Mouse (Mus musculus) heart, adult 8-10 months (tissue): ENCODE results near the gene Dbf4. TPM values are rescaled to one million over a fixed set of nuclear protein-coding genes. Genes with fewer than 3 reads are reported as not detected.

Experiments
- DNase-seq: peaks from one replicate; pipeline ENCODE4 v3.0.0; 2022; ENCODE audit warnings: low spot score
- total RNA-seq, 4 experiments: library from RNA; stranded (reverse); gene quantifications; 2 replicates each; pipeline ENCODE4 v1.2.4; 2022

Dbf4 gene
- 1 to 10 TPM in 2 of 4 experiments, under 1 TPM in 2; 0.63 to 1.3 (median 0.90) TPM for total RNA-seq

GRCm38 (mm10) chr5:8422157-8422931 lies at the start of gene Dbf4, which contains the start of gene Slc25a40:
TSS of gene Dbf4 (minus strand) at chr5:8422716.
TSS of gene Slc25a40 (plus strand) at chr5:8422850.
- peak; percentile 88 for DNase-seq

- no peak for DNase-seq
Observed at GRCm38 (mm10) chr5:8456561-8456960, 34.0 kb upstream of the Dbf4 start.

GRCm38 (mm10) chr5:8455565-8455964 lies 33.0 kb upstream of the Dbf4 start:
- DNase-seq = no peak

GRCm38 (mm10) chr5:8439095-8439494 lies 16.6 kb upstream of the Dbf4 start:
- DNase-seq = no peak

- no peak for DNase-seq
Observed at GRCm38 (mm10) chr5:8437481-8438156, 15.1 kb upstream of the Dbf4 start.

GRCm38 (mm10) chr5:8425899-8426298 lies 3.4 kb upstream of the Dbf4 start:
- DNase-seq = no peak

- no peak for DNase-seq
Observed at GRCm38 (mm10) chr5:8424116-8424515, 1.6 kb upstream of the Dbf4 start.

- DNase-seq = peak; percentile 3
Observed at GRCm38 (mm10) chr5:8422932-8423928, 714 bp upstream of the Dbf4 start.

GRCm38 (mm10) chr5:8421424-8421823 lies 1.1 kb downstream of the Dbf4 start:
- DNase-seq = no peak

GRCm38 (mm10) chr5:8417443-8417842 lies 5.1 kb downstream of the Dbf4 start:
- no peak for DNase-seq

GRCm38 (mm10) chr5:8416683-8417413 lies 5.7 kb downstream of the Dbf4 start:
- no peak for DNase-seq

GRCm38 (mm10) chr5:8408746-8409145 lies 13.8 kb downstream of the Dbf4 start:
- no peak for DNase-seq

GRCm38 (mm10) chr5:8397587-8398249 lies 24.8 kb downstream of the Dbf4 start:
- no peak for DNase-seq

- DNase-seq = no peak
Observed at GRCm38 (mm10) chr5:8393891-8394583, 28.5 kb downstream of the Dbf4 start.

- no peak for DNase-seq
Observed at GRCm38 (mm10) chr5:8374297-8374906, 48.1 kb downstream of the Dbf4 start.

GRCm38 (mm10) chr5:8373415-8373814 lies 49.1 kb downstream of the Dbf4 start:
- DNase-seq = no peak

- DNase-seq = no peak
Observed at GRCm38 (mm10) chr5:8368781-8369180, 53.7 kb downstream of the Dbf4 start.

GRCm38 (mm10) chr5:8368328-8368692 lies 54.2 kb downstream of the Dbf4 start:
- DNase-seq = no peak

GRCm38 (mm10) chr5:8367614-8368327 lies 54.7 kb downstream of the Dbf4 start, which contains the start of gene Adam22:
TSS of gene Adam22 (minus strand) at chr5:8368160.
- peak; percentile 68 for DNase-seq
